Mouse (Mus musculus) gastrocnemius, postnatal 4 days (tissue): Measurements from ENCODE around the gene Snrnp70. TPM values are rescaled to one million over a fixed set of nuclear protein-coding genes. Genes with fewer than 3 reads are reported as not detected.
"Not testable (repeated sequence)": the region's sequence is repeated elsewhere in the genome, so short reads cannot be mapped to it uniquely, and the experiment has no call there.

Source experiments
- DNase-seq, 2 experiments: peaks; one replicate each; pipeline ENCODE4 v3.0.0; 2021 to 2022; ENCODE audit warnings: low spot score in 2 of 2, mixed read lengths in 2 of 2
- total RNA-seq, 2 experiments: library from RNA; stranded (reverse); gene quantifications; 2 replicates each; pipeline ENCODE4 v1.2.3; 2021

The Snrnp70 gene
- total RNA-seq, 2 experiments from 2014 or later: 215 to 251 TPM

DNA sequence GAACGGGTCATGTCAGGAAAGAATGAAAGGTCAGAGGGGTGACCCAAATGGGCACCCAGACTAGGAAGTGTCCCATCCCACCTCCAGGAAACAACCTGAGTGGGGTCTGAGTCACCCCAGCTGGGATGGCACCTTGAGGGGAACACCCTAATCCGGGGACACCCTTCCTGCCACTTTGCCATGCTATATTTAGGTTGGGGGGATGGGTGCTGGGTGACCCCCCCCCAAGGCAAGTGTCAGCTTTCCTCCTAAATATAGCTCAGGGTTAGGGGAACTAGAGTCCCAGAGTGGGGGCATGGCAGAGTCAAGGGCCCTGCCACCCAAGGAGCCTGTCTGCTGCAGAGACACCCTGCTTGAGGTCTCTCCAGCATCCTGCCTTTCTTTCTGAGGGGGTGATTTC, 16.9 kb upstream of the Snrnp70 start:
- no peak for DNase-seq

- DNase-seq: no peak
Measured at GRCm38 (mm10) chr7:45409497-45410163, 14.1 kb upstream of the Snrnp70 start.

GRCm38 (mm10) chr7:45408949-45409348, 13.4 kb upstream of the Snrnp70 start:
- no peak for DNase-seq

GRCm38 (mm10) chr7:45408351-45408750, 12.8 kb upstream of the Snrnp70 start:
- no peak for DNase-seq

- no peak for DNase-seq
Measured at GRCm38 (mm10) chr7:45407836-45408235, 12.3 kb upstream of the Snrnp70 start.

DNA sequence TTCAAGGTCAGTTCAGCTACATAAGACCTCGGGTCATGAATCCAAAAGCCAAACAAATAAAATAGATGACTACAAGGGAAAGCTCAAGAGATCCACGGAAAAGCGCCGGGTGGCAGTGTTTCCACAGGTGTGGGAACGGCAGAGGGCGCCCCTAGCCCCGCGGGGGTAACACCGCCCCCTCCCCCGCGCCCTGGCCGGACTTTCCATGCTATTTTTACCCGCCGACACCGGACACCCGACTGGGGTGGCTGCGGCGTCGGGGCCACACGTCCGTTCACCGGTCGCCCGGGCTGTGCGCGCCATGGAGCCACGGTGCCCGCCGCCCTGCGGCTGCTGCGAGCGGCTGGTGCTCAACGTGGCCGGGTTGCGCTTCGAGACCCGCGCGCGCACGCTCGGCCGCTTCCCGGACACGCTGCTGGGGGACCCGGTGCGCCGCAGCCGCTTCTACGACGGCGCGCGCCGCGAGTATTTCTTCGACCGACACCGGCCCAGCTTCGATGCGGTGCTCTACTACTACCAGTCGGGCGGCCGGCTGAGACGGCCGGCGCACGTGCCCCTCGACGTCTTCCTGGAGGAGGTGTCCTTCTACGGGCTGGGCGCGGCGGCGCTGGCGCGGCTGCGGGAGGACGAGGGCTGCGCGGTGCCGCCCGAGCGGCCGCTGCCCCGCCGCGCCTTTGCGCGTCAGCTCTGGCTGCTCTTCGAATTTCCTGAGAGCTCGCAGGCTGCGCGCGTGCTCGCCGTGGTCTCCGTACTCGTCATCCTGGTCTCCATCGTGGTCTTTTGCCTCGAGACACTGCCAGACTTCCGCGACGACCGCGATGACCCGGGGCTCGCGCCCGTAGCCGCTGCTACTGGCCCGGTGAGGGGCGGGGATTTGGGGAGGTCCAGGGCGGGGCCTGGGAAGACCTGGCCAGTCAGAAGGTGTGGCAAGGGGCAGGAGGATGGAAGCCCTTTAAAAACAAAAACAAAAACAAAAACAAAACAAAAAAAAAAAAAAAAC, 10.9 kb upstream of the Snrnp70 start:
- no peak for DNase-seq

DNA sequence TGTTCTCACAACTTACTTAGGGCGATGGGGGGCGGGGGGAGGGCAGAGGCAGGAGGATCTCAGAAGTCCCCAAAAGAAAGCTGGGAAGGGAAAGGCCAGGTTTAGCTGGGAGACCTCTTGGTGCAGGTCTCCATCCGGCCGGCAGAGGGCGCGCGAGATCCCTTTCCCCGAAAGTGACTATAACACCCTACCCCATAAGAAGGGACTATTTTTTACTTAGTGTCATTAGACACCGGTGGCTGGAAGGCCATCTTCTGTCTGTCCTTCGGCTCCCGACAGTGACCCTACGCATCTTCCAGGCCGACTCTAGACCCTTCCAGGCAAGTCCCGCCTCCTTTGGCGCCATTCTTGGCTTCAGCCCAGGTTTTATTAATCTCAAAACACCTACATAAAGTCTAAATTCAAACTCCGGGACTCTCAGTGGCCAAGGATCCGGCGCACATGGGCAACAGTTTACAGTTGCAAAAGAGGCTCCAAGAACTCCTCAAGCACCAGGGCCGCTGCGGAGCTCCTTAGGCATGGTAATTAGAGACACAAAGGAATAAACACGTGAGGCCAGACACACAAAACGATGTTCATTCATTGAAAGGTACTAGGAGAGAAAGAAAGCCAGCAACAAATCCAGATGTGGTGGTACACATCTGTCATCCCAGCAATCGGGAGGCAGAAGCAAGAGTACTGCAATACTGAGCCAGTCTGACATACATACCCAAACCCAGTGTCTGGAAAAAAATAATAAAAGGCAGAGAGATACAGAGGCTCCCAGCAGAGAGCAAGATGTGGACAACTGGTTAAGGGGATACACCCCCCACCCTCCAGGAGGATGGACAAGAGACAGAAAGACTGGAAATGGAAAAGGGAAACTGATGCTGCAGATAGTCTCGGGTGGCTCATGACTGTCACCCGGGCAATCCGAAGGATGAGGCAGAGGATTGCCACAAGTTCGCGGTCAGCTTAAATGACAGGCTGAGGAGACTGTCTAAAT, 9.8 kb upstream of the Snrnp70 start, which contains the start of gene Kcna7:
TSS of gene Kcna7 (plus strand) at position 563 of the 985 bp plus-strand sequence.
- DNase-seq: peak in 1 of 2 experiments; percentile 71

GRCm38 (mm10) chr7:45403532-45404261, 8.2 kb upstream of the Snrnp70 start:
- DNase-seq: peak in 1 of 2 experiments; percentile 59

- no peak for DNase-seq
Measured at GRCm38 (mm10) chr7:45401521-45402085, 6.1 kb upstream of the Snrnp70 start.

DNA sequence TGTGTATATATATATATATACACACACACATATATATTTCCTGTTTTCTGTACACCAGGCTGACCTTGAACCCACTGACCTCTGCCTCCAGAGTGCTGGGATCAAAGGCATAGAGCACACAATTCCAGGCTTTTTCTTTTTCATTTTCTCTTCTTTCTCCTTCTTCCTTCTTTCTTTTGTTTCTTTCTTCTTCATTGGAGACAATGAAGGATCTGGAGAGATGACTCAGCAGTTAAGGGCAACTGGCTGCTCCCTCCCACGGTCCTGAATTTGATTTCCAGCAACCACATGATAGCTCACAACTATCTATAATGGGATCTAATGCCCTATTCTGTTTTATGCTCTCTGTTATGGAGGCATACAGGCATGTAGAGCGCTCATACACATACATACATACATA, 1.2 kb upstream of the Snrnp70 start:
- no peak for DNase-seq

DNA sequence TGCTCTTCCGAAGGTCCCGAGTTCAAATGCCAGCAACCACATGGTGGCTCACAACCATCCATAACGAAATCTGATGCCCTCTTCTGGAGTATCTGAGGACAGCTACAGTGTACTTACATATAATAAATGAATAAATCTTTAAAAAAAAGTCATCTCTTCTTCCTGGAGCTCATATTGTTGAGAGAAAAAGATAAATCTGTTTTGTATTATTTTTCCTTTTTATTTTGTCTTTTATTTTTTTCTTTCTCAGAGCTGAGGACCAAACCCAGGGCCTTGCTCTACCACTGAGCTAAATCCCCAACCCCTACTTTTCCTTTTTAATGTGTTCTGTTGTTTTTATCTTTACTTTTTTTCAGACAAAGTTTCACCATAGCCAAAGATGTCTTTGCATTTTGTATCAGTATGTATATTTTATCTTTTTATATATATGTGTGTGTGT, 814 bp upstream of the Snrnp70 start:
- DNase-seq: not testable (repeated sequence)

DNA sequence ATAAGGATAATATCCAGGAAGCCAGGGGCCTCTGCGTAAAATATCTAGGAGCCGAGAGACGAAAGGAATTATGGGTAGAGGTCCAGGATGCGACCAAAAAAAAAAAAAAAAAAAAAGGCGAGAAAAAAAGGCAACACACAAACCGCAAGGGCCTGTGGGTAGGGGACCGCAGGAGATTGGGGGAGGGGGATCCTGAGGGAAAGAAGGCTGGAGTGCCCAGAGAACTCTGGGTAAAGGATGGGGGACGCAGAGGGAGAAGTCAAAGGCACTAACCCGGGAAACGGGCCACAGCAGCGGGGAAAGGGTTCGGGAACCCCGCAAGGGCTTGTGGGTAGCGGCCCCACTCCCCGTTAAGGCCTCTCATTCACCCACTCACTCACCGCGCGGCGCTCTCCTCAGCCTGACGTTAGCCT, 407 bp downstream of the Snrnp70 start:
- DNase-seq: no peak

GRCm38 (mm10) chr7:45386077-45386476, 9.5 kb downstream of the Snrnp70 start:
- no peak for DNase-seq

DNA sequence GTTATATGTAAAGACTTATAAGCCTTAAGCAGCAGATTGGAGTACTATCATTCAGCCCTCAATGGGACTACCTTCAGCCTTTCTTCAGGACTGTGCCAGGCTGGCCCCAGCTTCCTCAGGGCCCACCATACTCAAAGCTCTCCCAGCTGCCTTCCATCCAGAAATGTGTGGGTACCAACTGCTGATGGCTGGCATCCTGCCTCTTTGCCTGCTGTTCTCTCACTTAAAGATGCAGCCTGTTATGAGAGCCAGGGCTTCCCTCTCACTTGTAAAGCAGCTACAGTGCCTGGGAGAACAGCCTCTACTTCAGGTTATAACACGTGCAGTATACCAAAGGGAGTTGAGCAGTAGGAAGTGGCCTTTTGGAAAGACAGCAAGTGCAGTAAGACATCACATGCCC, 19.5 kb downstream of the Snrnp70 start:
- no peak for DNase-seq

DNA sequence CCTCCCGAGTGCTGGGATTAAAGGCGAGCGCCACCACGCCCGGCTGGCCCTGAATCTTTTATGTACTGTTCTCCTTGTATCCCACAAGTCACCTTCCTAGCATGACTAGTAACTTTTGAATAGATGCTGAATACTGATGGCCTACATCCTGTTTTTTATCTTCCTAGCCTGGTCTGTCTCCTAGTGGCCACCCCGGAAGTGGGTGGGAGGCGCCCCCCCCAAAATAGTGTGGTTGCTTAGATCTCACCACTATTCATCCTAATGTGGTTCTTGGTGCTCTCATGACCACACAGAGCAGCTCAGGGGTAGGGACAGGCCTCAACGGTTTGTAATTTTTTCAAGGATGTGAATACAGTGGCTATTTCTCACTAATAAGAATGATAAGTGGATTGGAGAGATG, 20.9 kb downstream of the Snrnp70 start:
- DNase-seq: no peak

GRCm38 (mm10) chr7:45372371-45372770, 23.2 kb downstream of the Snrnp70 start:
- DNase-seq: no peak

DNA sequence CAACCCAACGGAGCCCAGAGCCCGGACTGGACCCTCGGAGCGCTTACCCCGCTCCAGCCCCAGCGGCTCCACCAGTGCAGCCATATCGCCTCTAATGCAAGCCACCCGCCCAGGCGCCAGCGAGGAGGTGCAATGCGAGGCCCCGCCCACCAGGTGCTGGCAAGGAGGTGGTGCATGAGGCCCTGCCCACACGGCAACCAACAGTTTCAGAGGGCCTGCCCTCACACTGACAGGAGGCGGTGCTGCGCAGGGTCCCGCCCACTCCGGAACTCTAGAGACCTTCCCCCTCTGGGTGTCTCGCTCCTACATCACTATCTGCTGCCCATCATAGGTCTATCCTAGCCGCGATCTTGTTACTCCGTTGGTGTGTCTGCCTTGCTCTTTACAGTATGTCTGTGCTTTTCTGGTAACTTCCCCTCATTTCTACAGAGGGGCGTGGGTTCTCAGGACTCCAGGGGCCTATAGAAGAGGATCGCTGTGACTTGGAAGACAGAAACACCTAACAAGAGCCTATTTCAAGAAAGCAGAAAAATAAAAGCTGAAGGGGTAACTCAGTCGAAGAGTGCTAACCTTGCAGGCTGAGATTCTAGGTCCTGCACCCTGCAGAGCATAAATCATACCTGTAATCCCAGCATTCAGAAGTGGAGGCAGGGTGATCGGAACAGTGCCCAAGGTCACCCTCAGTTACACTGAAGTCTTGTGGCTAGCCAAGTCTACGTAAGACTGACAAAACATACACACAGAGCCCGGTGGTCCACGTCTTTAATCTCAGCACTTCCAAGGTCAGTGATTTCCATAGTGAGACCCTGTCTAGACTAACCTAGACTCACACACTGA, 24.8 kb downstream of the Snrnp70 start, which contains the start of gene Lin7b:
TSS of gene Lin7b (minus strand) at position 109 of the 837 bp plus-strand sequence.
- DNase-seq: peak; percentile 55 to 80

DNA sequence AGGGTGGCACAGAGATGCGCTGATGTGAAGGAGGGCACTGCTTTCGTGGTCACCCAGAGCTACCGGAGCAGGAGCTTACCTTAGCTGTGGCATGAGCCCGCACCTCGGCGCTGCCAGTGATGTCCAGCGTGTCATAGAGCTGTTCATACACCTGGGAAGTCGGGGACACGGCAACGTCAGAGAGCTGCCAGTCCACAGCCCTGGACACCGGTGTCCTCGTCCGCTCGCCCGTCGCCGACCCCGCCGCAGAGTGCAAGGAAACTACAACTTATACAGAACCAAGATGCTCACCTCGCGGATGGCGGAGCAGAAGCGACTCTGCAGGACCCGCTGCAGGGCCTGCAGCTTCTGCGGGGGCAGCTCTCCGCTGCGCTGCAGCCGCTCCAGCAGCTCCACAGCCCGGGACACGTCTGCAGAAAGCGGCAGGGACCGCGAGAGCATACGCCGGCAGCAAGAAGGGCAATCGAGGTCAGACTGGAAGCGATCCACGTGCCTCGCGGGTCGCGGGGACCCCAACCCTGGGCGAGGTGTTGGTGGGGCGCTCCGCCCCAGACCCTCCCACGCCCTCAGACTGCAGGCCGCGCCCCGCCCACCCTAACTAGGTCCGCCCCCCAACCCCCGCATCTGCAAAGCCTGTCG, 25.6 kb downstream of the Snrnp70 start:
- no peak for DNase-seq
